Mouse (Mus musculus) layer of hippocampus, adult 9-11 months (tissue): ENCODE measurements at regions not wholly inside any gene's neighbourhood (a gene's known extent, or its start where the extent isn't known, plus 50 kb on each side); places are given as distances from the start of the nearest gene placed in this dataset.

Experiments used
- DNase-seq: peaks from one replicate; pipeline ENCODE4 v3.0.0; 2022

DNA sequence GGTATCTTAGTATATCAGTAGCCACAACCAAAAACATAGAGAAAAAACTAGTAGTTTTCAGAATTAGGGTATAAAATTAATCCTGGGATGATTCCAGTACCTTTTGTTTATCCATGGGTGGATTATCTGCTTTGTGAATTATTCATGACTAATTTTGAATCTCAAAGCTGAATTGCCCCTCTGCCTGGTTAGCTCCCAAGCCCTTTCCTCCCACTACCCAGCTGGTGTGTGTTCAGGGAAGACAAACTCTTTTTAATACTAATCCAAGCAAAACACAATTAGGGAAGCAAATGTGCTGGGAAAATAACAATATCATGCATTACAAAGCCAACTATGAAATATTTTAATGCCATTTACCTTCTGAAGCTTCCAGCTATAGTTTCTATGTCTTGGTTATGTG is 347.4 kb downstream of the Gm43517 start:
- DNase-seq = peak; percentile 63

DNA sequence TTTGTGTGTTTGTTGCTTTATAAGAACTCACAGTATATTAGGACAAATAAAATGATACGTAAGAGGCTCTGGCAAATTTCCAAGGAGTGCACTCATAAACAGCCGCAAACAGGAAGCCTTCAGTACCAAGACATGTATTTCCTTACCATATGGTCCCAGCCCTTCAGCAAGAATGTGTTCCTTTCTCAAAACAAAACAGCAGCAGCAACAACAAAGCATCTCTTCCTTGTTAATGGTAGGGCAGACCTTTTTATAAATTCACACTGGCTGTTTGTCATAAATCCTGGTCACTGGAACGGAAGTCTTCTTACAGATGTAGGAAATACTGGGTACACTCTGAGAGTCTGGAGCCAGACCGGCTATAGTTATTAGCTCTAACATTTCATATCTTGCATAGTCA is 352.1 kb downstream of the Gm43517 start:
- DNase-seq = no peak

- DNase-seq = peak; percentile 60
Observed at GRCm38 (mm10) chr12:49739960-49740740, 355.2 kb downstream of the Gm43517 start.

- DNase-seq = no peak
Observed at GRCm38 (mm10) chr12:49743402-49743801, 358.4 kb downstream of the Gm43517 start.

GRCm38 (mm10) chr12:49747081-49747480 is 362.1 kb downstream of the Gm43517 start:
- no peak for DNase-seq

GRCm38 (mm10) chr12:49758391-49758790 is 373.4 kb downstream of the Gm43517 start:
- DNase-seq = peak; percentile 53

GRCm38 (mm10) chr12:49764541-49764940 is 379.6 kb downstream of the Gm43517 start:
- no peak for DNase-seq

DNA sequence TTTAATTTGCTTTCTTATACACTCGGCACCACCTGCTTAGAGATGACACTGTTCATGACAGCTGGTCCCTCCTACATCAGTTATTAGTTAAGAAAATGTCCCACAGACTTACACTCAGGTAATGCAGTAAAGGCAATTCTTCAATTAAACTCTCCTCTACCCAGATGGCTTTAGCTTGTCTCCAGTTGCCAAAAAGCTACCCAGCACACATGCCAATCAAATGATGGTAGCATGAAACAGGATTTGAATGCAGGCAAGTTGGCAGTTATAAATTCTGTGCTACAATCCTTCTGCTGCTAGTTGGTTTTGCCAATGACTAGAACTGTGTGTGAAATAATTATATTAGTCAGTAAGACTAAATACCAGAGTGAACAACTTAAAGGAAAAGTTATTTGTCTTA is 423.4 kb downstream of the Gm43517 start:
- peak; percentile 52 for DNase-seq

DNA sequence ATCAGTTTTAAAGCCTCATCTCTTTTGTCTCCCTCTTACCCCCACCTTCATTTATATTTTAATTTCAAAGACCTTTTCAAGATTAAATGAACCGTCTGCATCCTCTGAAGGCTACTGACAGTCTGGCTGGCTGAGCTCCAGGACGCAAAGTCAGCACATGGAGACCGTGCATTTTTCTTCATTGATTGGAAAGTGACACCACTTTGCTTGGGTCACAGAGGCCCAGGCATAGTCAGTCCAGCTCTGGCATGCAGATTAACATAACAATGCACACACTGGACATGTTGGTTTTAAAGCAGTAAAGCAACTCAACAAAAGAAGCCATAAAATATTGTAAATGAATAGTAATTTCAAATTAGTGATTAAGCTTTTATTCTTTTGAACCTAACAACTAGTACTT is 429.7 kb downstream of the Gm43517 start:
- no peak for DNase-seq

- no peak for DNase-seq
Observed at GRCm38 (mm10) chr12:49827769-49828168, 442.8 kb downstream of the Gm43517 start.

GRCm38 (mm10) chr12:49828553-49828952 is 443.6 kb downstream of the Gm43517 start:
- DNase-seq = no peak

DNA sequence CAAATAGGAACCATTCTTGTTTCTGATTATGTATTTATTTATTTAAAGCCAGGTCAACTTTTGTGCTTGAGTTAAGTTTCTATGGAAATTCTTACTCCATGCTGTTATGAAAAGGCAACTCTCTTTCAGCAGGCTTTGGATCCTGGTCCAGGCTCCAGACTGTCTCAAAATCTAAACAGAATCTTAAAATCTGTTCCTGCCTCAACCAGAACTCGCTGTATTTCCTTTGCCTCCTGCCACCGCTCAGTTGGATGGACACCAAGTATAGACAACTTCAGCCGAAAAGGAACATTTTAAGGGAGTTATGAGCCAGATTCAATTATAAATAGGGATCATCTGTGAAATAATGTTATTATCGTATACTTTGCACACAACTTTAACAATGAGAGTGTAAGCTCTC is 445.7 kb downstream of the Gm43517 start:
- DNase-seq = peak; percentile 58

- peak; percentile 23 for DNase-seq
Observed at GRCm38 (mm10) chr12:49832118-49832847, 447.3 kb downstream of the Gm43517 start.

DNA sequence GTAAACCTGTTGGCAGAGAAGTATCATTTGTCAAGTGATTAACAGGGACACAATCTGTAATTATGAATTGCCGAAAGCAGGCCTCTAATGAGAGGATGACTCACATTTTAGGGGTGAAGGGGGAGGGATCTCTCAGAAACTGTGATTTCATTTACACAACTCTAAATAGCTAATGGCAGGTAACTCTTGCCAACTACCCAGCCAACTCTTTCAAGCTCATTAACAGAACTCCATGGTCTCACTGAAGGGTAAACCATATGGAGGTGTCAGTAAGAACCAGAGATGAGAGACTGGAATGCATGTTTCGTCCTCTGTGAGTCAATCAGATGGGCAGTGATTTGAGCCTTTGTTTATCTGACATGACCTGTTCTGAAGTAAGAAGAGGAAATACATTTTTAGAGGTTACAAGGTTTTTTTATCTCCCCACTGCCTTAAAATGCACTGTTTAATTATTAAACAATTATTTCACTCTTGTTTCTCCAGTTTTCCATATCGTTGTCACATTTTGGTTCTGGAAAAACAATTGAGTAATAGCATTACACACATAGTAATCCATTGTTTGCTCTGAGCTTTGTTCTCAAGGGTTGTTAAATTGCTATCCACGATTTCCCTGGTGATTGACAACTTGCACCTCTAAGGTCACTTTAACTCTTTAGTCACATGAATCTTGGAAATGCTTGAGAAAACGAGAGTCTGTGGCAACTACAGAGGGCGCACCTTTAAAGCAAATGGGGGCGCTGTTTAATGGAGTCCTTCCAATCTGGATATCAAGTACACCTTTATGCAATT is 451.5 kb downstream of the Gm43517 start:
- peak; percentile 31 for DNase-seq

DNA sequence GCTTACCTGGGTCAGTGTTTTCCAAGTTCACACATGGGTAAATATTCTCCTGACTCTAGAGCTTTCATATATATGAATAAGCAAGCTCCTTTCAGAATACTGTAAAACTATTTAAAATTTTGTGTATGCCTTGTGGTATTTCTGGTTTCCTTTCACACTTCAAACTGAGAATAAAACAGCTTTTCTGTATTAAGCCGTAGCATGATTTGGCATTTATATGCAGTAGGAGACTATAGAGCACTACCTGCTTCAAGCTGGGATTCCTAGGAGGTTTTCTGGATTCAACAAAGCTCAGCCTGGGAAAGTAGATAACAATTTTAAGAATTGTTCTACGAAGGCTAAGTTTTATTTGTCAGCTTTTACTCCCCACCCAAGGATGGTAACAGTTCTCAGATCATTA is 500.5 kb downstream of the Gm43517 start:
- DNase-seq = no peak

- peak; percentile 29 for DNase-seq
Observed at GRCm38 (mm10) chr12:49887246-49887645, 502.3 kb downstream of the Gm43517 start.

GRCm38 (mm10) chr12:49897768-49898167 is 512.8 kb downstream of the Gm43517 start:
- no peak for DNase-seq

- peak; percentile 30 for DNase-seq
Observed at GRCm38 (mm10) chr12:49915691-49916090, 530.7 kb downstream of the Gm43517 start.

DNA sequence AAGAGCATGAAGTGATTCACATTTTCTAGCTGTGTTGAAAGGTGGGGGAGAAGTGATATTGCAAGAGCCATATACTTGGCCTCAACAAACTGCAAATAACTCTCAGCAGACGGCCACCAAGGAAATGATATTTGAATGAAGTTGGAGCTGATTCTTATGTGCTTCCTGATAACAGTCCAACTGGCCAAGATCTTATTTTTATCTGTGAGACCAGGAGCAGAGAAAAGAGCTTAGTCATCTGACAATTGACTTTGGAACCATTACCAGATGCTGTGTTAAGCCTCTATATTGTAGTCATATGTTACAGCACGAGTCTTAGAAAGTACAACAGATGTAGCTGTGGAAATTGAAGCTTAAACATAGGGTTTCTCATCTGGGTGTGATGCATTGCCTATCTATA is 536.6 kb downstream of the Gm43517 start:
- no peak for DNase-seq

DNA sequence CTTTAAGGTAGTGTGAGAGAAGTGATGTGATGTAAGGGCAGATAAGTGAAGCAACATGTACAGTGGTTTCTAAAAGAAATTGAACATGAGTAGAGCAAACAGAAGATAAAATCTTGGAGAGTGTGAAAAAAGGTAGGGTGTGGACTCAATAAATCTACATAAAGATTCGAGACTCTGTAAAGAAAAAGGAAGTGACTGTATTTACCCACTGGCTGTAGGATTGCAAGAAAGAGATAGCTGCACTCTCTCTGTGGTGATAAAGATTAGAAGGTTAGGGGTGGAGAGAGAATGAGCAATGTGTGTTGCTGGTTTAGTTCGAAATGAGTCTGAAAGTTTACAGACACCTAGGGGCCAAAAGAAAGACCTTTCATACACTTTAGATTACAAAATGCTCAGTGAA is 555.8 kb downstream of the Gm43517 start:
- no peak for DNase-seq

GRCm38 (mm10) chr12:49944911-49945627 is 560.1 kb downstream of the Gm43517 start:
- no peak for DNase-seq

DNA sequence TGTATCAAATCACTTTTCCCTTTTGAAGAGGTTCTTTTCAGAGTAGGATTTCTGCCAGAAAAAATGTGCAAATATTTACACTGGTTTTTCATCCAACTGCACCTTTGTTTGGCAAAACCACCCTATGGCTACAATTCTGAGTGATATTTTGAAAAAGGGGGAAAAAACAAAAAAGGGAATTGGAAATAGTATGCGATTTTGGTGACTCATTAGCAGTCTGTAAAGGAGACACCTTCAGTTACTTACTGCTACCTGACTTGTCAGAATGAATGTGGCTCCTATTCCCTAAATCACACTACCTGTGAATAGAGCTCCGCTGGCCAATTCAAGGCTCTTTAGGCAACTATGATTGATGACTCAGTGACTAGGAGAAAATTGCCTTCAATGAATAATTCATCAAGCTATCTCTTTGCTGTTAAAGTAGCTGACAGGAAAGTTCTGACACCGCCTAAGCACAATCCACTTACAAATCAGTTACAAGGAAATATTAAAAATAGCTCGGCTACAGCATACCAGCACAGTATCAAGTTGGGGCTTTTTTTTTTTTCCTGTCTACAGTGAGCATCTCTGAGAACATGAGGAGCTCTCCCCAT is 560.8 kb downstream of the Gm43517 start:
- DNase-seq = no peak
